Mouse (Mus musculus) stomach, postnatal 0 days (tissue): ENCODE measurements around the gene Spint4.

Source experiments
- CTCF ChIP-seq: IDR thresholded peaks from 2 replicates; pipeline ENCODE4 v1.5.1; 2016; ENCODE audit warnings: antibody characterized with exemption, low read depth, mild to moderate bottlenecking, moderate library complexity
- EP300 ChIP-seq: optimal IDR thresholded peaks from 2 replicates; pipeline ENCODE3; 2016; ENCODE audit warnings: antibody characterized with exemption

GRCm38 (mm10) chr2:164700959-164701358 is 2.7 kb downstream of the Spint4 start:
- TF ChIP-seq CTCF = no peak
- no peak for TF ChIP-seq EP300
